ENCODE assay signal across 8 mouse cellular contexts in genomic region chr11:107447349-107447748, GRCm38 (mm10). TPM values are rescaled to one million over a fixed set of nuclear protein-coding genes. Genes with fewer than 3 reads are reported as not detected.
DNase-seq lines count a peak whose midpoint lies in the region; TF ChIP-seq lines count a peak whose summit lies in the region.
"Had no signal": no experiment of that assay in that cellular context is flagged by ENCODE, and none has a peak within 500 bp of the region (broad histone marks: within the 10 kb centered on the region; RNA-seq: fewer than 3 reads in every experiment).

No protein-coding gene starts in this region.

- H3K4me3 ChIP-seq in ES-Bruce4 (ENCODE audit: low read depth, low read length): no peak overlapping the region
- H3K4me3 ChIP-seq: embryonic facial prominence, embryonic 10.5 days had no signal

- no peak for TF ChIP-seq POLR2A in ES-Bruce4 (IDR thresholded peaks at IDR 0.05; ENCODE audit: insufficient read depth, low read length)

- TF ChIP-seq CTCF in ES-Bruce4 (IDR thresholded peaks at IDR 0.05; ENCODE audit: low read depth, low read length): no peak

- no peaks in the 10 kb centered on the region for H3K36me3 ChIP-seq in ES-Bruce4 (ENCODE audit: control insufficient read depth, insufficient read depth, low read length, poor library complexity, severe bottlenecking)

- H3K9ac ChIP-seq in ES-Bruce4 (ENCODE audit: low read depth, poor library complexity, severe bottlenecking): peak overlapping the region; percentile 8; the same call in 1 of the 2 replicates

- H3K9me3 ChIP-seq in ES-Bruce4 (replicated peaks; ENCODE audit: control insufficient read depth, insufficient read depth, low read length, poor library complexity, severe bottlenecking): no peaks in the 10 kb centered on the region
- H3K9me3 ChIP-seq: embryonic facial prominence, embryonic 10.5 days had no signal

- peak; percentile 74 for DNase-seq in CD4-positive, CD25-positive, alpha-beta regulatory T cell, adult 2 months (ENCODE audit: low read depth, low spot score)
- DNase-seq in heart, postnatal 36 days: peak; percentile 38 to 42
- DNase-seq in skeletal muscle tissue, adult 2 months (ENCODE audit: low read depth, low spot score): peak; percentile 51
- DNase-seq in right cerebral cortex, postnatal 25 days: no peak
- no peak for DNase-seq in layer of hippocampus, adult 9-11 months
- DNase-seq in adrenal gland, adult 18-20 months (ENCODE audit: low spot score in 2 of 2): no peak

- no peaks in the 10 kb centered on the region for H3K27me3 ChIP-seq in ES-Bruce4 (ENCODE audit: control insufficient read depth, insufficient read depth, low read length, poor library complexity, severe bottlenecking)

- H3K4me1 ChIP-seq in ES-Bruce4 (ENCODE audit: control insufficient read depth, insufficient read depth, low read length): peaks cover 17% of the 10 kb centered on the region

- peak; percentile 67; the same call in 1 of the 2 replicates for TF ChIP-seq EP300 in ES-Bruce4 (IDR thresholded peaks at IDR 0.05; ENCODE audit: insufficient read depth, low read depth, low read length)

- intact Hi-C loops in heart, postnatal 36 days (cut with DNase I): no loop called here

- H3K27ac ChIP-seq in ES-Bruce4 (ENCODE audit: insufficient read depth, low read length): peak overlapping the region; percentile 96
- H3K27ac ChIP-seq: embryonic facial prominence, embryonic 10.5 days had no signal

RNA-seq across cellular contexts. Expression of gene Pitpnc1, which starts 23.1 kb away (rescaled TPM):
- polyA plus RNA-seq in ES-Bruce4 (2011; ENCODE audit: insufficient read depth, insufficient read length, low read depth, missing spikeins): 25.4 and 27.1 TPM in 2 replicates
- 10 to 100 TPM; 60.7 to 68.4 TPM for total RNA-seq in heart, postnatal 36 days (2021)
- total RNA-seq in adrenal gland, adult 18-20 months (2021): 10 to 100 TPM; 13.3 to 16.1 TPM

RNA-seq across cellular contexts. Expression of gene Psmd12, which starts 31.9 kb away (rescaled TPM):
- polyA plus RNA-seq in ES-Bruce4 (2011; ENCODE audit: insufficient read depth, insufficient read length, low read depth, missing spikeins): 155 and 167 TPM in 2 replicates
- total RNA-seq in heart, postnatal 36 days (2021): 10 to 100 TPM; 89.6 to 92.4 TPM
- 10 to 100 TPM; 95.1 to 95.5 TPM for total RNA-seq in adrenal gland, adult 18-20 months (2021)

Comparison
In these comparisons a context has a peak if more than half of its experiments do, and no peak if none do; other contexts are left out.
1. DNase-seq: peak in CD4-positive, CD25-positive, alpha-beta regulatory T cell, adult 2 months (single experiment), heart, postnatal 36 days (2 of 2) and skeletal muscle tissue, adult 2 months (single experiment); none in right cerebral cortex, postnatal 25 days (single experiment), layer of hippocampus, adult 9-11 months (single experiment) and adrenal gland, adult 18-20 months (0 of 2).